Mouse (Mus musculus) CH12.LX (cell line): ENCODE measurements around the gene Chrm3. TPM values are rescaled to one million over a fixed set of nuclear protein-coding genes. Genes with fewer than 3 reads are reported as not detected.

ENCODE experiments used
- DNase-seq: peaks from one replicate; pipeline ENCODE4 v3.0.0-alpha.2; 2013; ENCODE audit errors: extremely low read depth
- H3K27ac ChIP-seq: 2 replicates; pipeline ENCODE4 v1.5.1; 2012; ENCODE audit warnings: low read depth, mild to moderate bottlenecking, control low read depth, moderate library complexity; ENCODE audit not compliant: insufficient read depth
- H3K27me3 ChIP-seq: replicated peaks from 2 replicates; pipeline ENCODE3; 2012; ENCODE audit warnings: inconsistent platforms
- H3K36me3 ChIP-seq, 2 experiments: replicated peaks in 1 of 2; 2 replicates each; pipeline versions ENCODE3 to v1.6.1; 2012; ENCODE audit warnings: inconsistent platforms in 1 of 2, low read length in 1 of 2, mild to moderate bottlenecking in 1 of 2, mixed read lengths in 1 of 2, moderate library complexity in 1 of 2; ENCODE audit not compliant: control insufficient read depth in 1 of 2, insufficient read depth in 1 of 2
- H3K4me1 ChIP-seq, 2 experiments: 2 replicates each; pipeline ENCODE4 v1.6.1; 2012; ENCODE audit warnings: inconsistent platforms in 1 of 2, moderate library complexity in 1 of 2; ENCODE audit not compliant: insufficient read depth in 2 of 2, control insufficient read depth in 1 of 2
- H3K4me2 ChIP-seq: 2 replicates; pipeline ENCODE4 v1.6.1; 2012; ENCODE audit warnings: low read depth, mild to moderate bottlenecking, control low read depth; ENCODE audit not compliant: poor library complexity, insufficient read depth, severe bottlenecking
- H3K4me3 ChIP-seq, 3 experiments: fragments of 150-350 bp in 1 of 3; sonication (generic) in 1 of 3; replicated peaks in 1 of 3; 2 replicates each; pipeline versions ENCODE3 to v1.5.1; 2011 to 2012; ENCODE audit warnings: low read depth in 2 of 3, low read length in 2 of 3, mild to moderate bottlenecking in 2 of 3, moderate library complexity in 2 of 3, control low read depth in 1 of 3, improper control_type of control experiment in 1 of 3, inconsistent platforms in 1 of 3, mixed read lengths in 1 of 3; ENCODE audit not compliant: poor library complexity in 1 of 3
- H3K79me2 ChIP-seq: replicated peaks from 2 replicates; pipeline ENCODE4 v1.6.1; 2012; ENCODE audit warnings: mild to moderate bottlenecking, moderate library complexity; ENCODE audit not compliant: control insufficient read depth, poor library complexity, insufficient read depth, severe bottlenecking; ENCODE audit errors: extremely low read depth
- H3K9ac ChIP-seq: 2 replicates; pipeline ENCODE4 v1.6.1; 2012; ENCODE audit warnings: low read depth, mild to moderate bottlenecking, control low read depth, moderate library complexity; ENCODE audit not compliant: insufficient read depth
- H3K9me3 ChIP-seq: replicated peaks from 2 replicates; pipeline ENCODE3; 2012; ENCODE audit warnings: low read length, inconsistent platforms, mixed read lengths
- BHLHE40 ChIP-seq: IDR thresholded peaks from 2 replicates; pipeline ENCODE4 v1.6.1; 2011; ENCODE audit warnings: mild to moderate bottlenecking, low read depth, low read length, improper control_type of control experiment
- CHD1 ChIP-seq: IDR thresholded peaks from 2 replicates; pipeline ENCODE4 v1.6.1; 2012; ENCODE audit warnings: low read depth, low read length, improper control_type of control experiment, inconsistent platforms
- CHD2 ChIP-seq: IDR thresholded peaks from 2 replicates; pipeline ENCODE4 v1.6.1; 2011; ENCODE audit warnings: low read length, improper control_type of control experiment
- CTCF ChIP-seq, 2 experiments: IDR thresholded peaks in 1 of 2; conservative IDR thresholded peaks in 1 of 2; 2 replicates each; pipeline ENCODE4 v1.5.1; 2011 to 2012; ENCODE audit warnings: low read depth in 2 of 2, low read length in 2 of 2, improper control_type of control experiment in 1 of 2, inconsistent platforms in 1 of 2, mild to moderate bottlenecking in 1 of 2, moderate library complexity in 1 of 2
- E2F4 ChIP-seq: IDR thresholded peaks from 2 replicates; pipeline ENCODE4 v1.6.1; 2011; ENCODE audit warnings: low read depth, low read length, improper control_type of control experiment; ENCODE audit not compliant: insufficient replicate concordance
- ELF1 ChIP-seq: IDR thresholded peaks from 2 replicates; pipeline ENCODE4 v1.6.1; 2014; ENCODE audit warnings: low read depth, mild to moderate bottlenecking, inconsistent platforms, low read length, improper control_type of control experiment
- EP300 ChIP-seq: IDR thresholded peaks from 2 replicates; pipeline ENCODE4 v1.6.1; 2011; ENCODE audit warnings: low read length, improper control_type of control experiment
- ETS1 ChIP-seq: conservative IDR thresholded peaks from 2 replicates; pipeline ENCODE4 v1.6.1; 2012; ENCODE audit warnings: low read depth, mild to moderate bottlenecking, inconsistent platforms, low read length, improper control_type of control experiment, moderate library complexity
- GABPA ChIP-seq: IDR thresholded peaks from 2 replicates; pipeline ENCODE4 v1.6.1; 2012; ENCODE audit warnings: low read depth, low read length, improper control_type of control experiment, inconsistent platforms; ENCODE audit not compliant: insufficient replicate concordance
- HCFC1 ChIP-seq: IDR thresholded peaks from 2 replicates; pipeline ENCODE4 v1.6.1; 2012; ENCODE audit warnings: low read depth, mild to moderate bottlenecking, inconsistent platforms, low read length, improper control_type of control experiment
- IRF4 ChIP-seq: IDR thresholded peaks from 2 replicates; pipeline ENCODE4 v1.6.1; 2014; ENCODE audit warnings: low read depth, mild to moderate bottlenecking, inconsistent platforms, low read length, improper control_type of control experiment
- JUN ChIP-seq: IDR thresholded peaks from 2 replicates; pipeline ENCODE4 v1.6.1; 2011; ENCODE audit warnings: low read depth, mild to moderate bottlenecking, low read length, improper control_type of control experiment, moderate library complexity; ENCODE audit not compliant: insufficient read depth
- JUND ChIP-seq: conservative IDR thresholded peaks from 2 replicates; pipeline ENCODE4 v1.6.1; 2011; ENCODE audit warnings: low read depth, low read length, improper control_type of control experiment
- KAT2A ChIP-seq: IDR thresholded peaks from 2 replicates; pipeline ENCODE4 v1.6.1; 2012; ENCODE audit warnings: low read length, improper control_type of control experiment, inconsistent platforms; ENCODE audit not compliant: insufficient replicate concordance
- MAFK ChIP-seq: IDR thresholded peaks from 2 replicates; pipeline ENCODE4 v1.6.1; 2011; ENCODE audit warnings: low read length, improper control_type of control experiment; ENCODE audit not compliant: insufficient replicate concordance
- MAX ChIP-seq: IDR thresholded peaks from 2 replicates; pipeline ENCODE4 v1.6.1; 2011; ENCODE audit warnings: low read length, improper control_type of control experiment
- MAZ ChIP-seq: IDR thresholded peaks from 2 replicates; pipeline ENCODE4 v1.6.1; 2012; ENCODE audit warnings: low read depth, mild to moderate bottlenecking, inconsistent platforms, low read length, improper control_type of control experiment, moderate library complexity
- MEF2A ChIP-seq: IDR thresholded peaks from 2 replicates; pipeline ENCODE4 v1.6.1; 2014; ENCODE audit warnings: low read depth, mild to moderate bottlenecking, inconsistent platforms, low read length, improper control_type of control experiment, borderline replicate concordance
- MXI1 ChIP-seq: IDR thresholded peaks from 2 replicates; pipeline ENCODE4 v1.6.1; 2011; ENCODE audit warnings: mild to moderate bottlenecking, low read depth, low read length, improper control_type of control experiment
- MYC ChIP-seq: IDR thresholded peaks from 2 replicates; pipeline ENCODE4 v1.6.1; 2011; ENCODE audit warnings: low read depth, mild to moderate bottlenecking, improper control_type of control experiment, low read length
- NELFE ChIP-seq: IDR thresholded peaks from 2 replicates; pipeline ENCODE4 v1.6.1; 2011; ENCODE audit warnings: low read depth, low read length, improper control_type of control experiment
- NRF1 ChIP-seq: IDR thresholded peaks from 2 replicates; pipeline ENCODE4 v1.6.1; 2014; ENCODE audit warnings: low read depth, mild to moderate bottlenecking, inconsistent platforms, low read length, improper control_type of control experiment, moderate library complexity
- PAX5 ChIP-seq: IDR thresholded peaks from 2 replicates; pipeline ENCODE4 v1.6.1; 2012; ENCODE audit warnings: low read length, inconsistent platforms, mixed read lengths
- POLR2A ChIP-seq: IDR thresholded peaks from 2 replicates; pipeline ENCODE4 v1.6.1; 2011; ENCODE audit warnings: low read depth, mild to moderate bottlenecking, improper control_type of control experiment, low read length
- POLR2AphosphoS2 ChIP-seq: IDR thresholded peaks from 2 replicates; pipeline ENCODE4 v1.6.1; 2011; ENCODE audit warnings: low read depth, low read length, improper control_type of control experiment
- RAD21 ChIP-seq: IDR thresholded peaks from 2 replicates; pipeline ENCODE4 v1.6.1; 2011; ENCODE audit warnings: low read depth, mild to moderate bottlenecking, low read length, improper control_type of control experiment, moderate library complexity
- RCOR1 ChIP-seq: conservative IDR thresholded peaks from 2 replicates; pipeline ENCODE4 v1.6.1; 2012; ENCODE audit warnings: low read depth, mild to moderate bottlenecking, inconsistent platforms, low read length, improper control_type of control experiment
- SIN3A ChIP-seq: IDR thresholded peaks from 2 replicates; pipeline ENCODE4 v1.6.1; 2012; ENCODE audit warnings: low read length, improper control_type of control experiment, inconsistent platforms
- SMC3 ChIP-seq: IDR thresholded peaks from 2 replicates; pipeline ENCODE4 v1.6.1; 2011; ENCODE audit warnings: low read depth, low read length, improper control_type of control experiment
- TBP ChIP-seq: conservative IDR thresholded peaks from 2 replicates; pipeline ENCODE4 v1.6.1; 2011; ENCODE audit warnings: low read depth, low read length, improper control_type of control experiment
- TCF12 ChIP-seq: IDR thresholded peaks from 2 replicates; pipeline ENCODE4 v1.6.1; 2014; ENCODE audit warnings: low read depth, mild to moderate bottlenecking, inconsistent platforms, low read length, improper control_type of control experiment
- UBTF ChIP-seq: IDR thresholded peaks from 2 replicates; pipeline ENCODE4 v1.6.1; 2012; ENCODE audit warnings: low read depth, mild to moderate bottlenecking, inconsistent platforms, low read length, improper control_type of control experiment, moderate library complexity
- USF1 ChIP-seq: IDR thresholded peaks from 2 replicates; pipeline ENCODE4 v1.6.1; 2014; ENCODE audit warnings: low read depth, mild to moderate bottlenecking, inconsistent platforms, low read length, improper control_type of control experiment
- USF2 ChIP-seq: conservative IDR thresholded peaks from 2 replicates; pipeline ENCODE4 v1.6.1; 2011; ENCODE audit warnings: low read depth, low read length, improper control_type of control experiment
- ZC3H11A ChIP-seq: IDR thresholded peaks from 2 replicates; pipeline ENCODE4 v1.6.1; 2012; ENCODE audit warnings: low read depth, mild to moderate bottlenecking, inconsistent platforms, low read length, improper control_type of control experiment
- ZKSCAN1 ChIP-seq: IDR thresholded peaks from 2 replicates; pipeline ENCODE4 v1.6.1; 2012; ENCODE audit warnings: low read depth, inconsistent platforms, low read length, improper control_type of control experiment, borderline replicate concordance
- ZMIZ1 ChIP-seq: IDR thresholded peaks from 2 replicates; pipeline ENCODE4 v1.6.1; 2012; ENCODE audit warnings: low read depth, mild to moderate bottlenecking, inconsistent platforms, low read length, improper control_type of control experiment
- ZNF384 ChIP-seq: IDR thresholded peaks from 2 replicates; pipeline ENCODE4 v1.6.1; 2012; ENCODE audit warnings: low read depth, low read length, improper control_type of control experiment, inconsistent platforms
- dilution Hi-C: fragments of 300-500 bp; cut with MboI; formaldehyde crosslinking; loops from 2 replicates; pipeline ENCODE4 v1.14.3; 2020; ENCODE audit warnings: low sequenced_read_pairs; ENCODE audit not compliant: extremely low pct_unique_long_range_greater_than_20kb, extremely low pct_ligation_motif_present
- in situ Hi-C: fragments of 300-500 bp; cut with MboI; formaldehyde crosslinking; loops from 3 replicates; pipeline ENCODE4 v1.14.3; 2019; ENCODE audit warnings: low sequenced_read_pairs, low pct_ligation_motif_present, low pct_unique_long_range_greater_than_20kb, mixed read lengths
- polyA plus RNA-seq: library from polyadenylated mRNA; unstranded; fragments of >175 nt; gene quantifications from 2 replicates; pipeline ENCODE4 v1.2.1, GENCODE M21; 2012; ENCODE audit warnings: low read depth; ENCODE audit not compliant: insufficient read length
- total RNA-seq, 2 experiments: library from RNA; depleted of rRNA; stranded (reverse); fragments of 300-350 nt in 1 of 2; fragments of >200 nt in 1 of 2; gene quantifications; 2 replicates each; pipeline ENCODE4 v1.2.3; 2012 to 2014

Chrm3 gene
- total and polyA plus RNA-seq, 3 experiments = not detected

GRCm38 (mm10) chr13:9846543-9847434 is 513.9 kb downstream of the Chrm3 start:
- Histone ChIP-seq H3K4me2 (no peak overlapping the region), H3K36me3 (no peaks in the 10 kb centered on the region), H3K4me1 (peaks cover 0 to 3% of the 10 kb centered on the region in 2 experiments; a peak in 1 of 4 replicates), H3K27ac (no peak overlapping the region), H3K9me3 (no peaks in the 10 kb centered on the region), H3K9ac (no peak overlapping the region), H3K4me3 (no peak overlapping the region), H3K79me2 (no peaks in the 10 kb centered on the region), H3K27me3 (no peaks in the 10 kb centered on the region)
- peak; percentile 41 for DNase-seq
- in situ Hi-C loops = loop anchor here (10.0 kb wide), 1 partner anchor 652 kb away; no protein-coding TSS in a partner anchor
- no peak for TF ChIP-seq HCFC1
- TF ChIP-seq RCOR1 = no peak
- TF ChIP-seq TCF12 = no peak
- TF ChIP-seq UBTF = no peak
- TF ChIP-seq USF1 = no peak
- no peak for TF ChIP-seq EP300
- no peak for TF ChIP-seq GABPA
- TF ChIP-seq JUND = no peak
- peak; percentile 99 to 100 for TF ChIP-seq CTCF (conservative IDR thresholded peaks at IDR 0.05 in 1 of 2, IDR thresholded peaks at IDR 0.05 in 1 of 2; ENCODE audit: low read depth in 2 of 2, low read length in 2 of 2)
- peak; percentile 64; the same call in 1 of the 2 replicates for TF ChIP-seq MYC
- no peak; the same call in 1 of the 2 replicates for TF ChIP-seq MAX
- TF ChIP-seq SIN3A = 0 out of 2 replicates have a peak, but pooled peaks have one; percentile 38
- no peak for TF ChIP-seq ETS1
- 0 out of 2 replicates have a peak, but pooled peaks have one; percentile 6 for TF ChIP-seq NRF1
- TF ChIP-seq PAX5 = no peak
- no peak for TF ChIP-seq ZMIZ1
- no peak for TF ChIP-seq JUN
- TF ChIP-seq IRF4 = no peak; the same call in 1 of the 2 replicates
- TF ChIP-seq KAT2A = no peak
- TF ChIP-seq ELF1 = no peak
- TF ChIP-seq CHD1 = no peak
- no peak for TF ChIP-seq USF2
- 0 out of 2 replicates have a peak, but pooled peaks have one; percentile 13 for TF ChIP-seq NELFE
- peak; percentile 83 for TF ChIP-seq ZC3H11A
- TF ChIP-seq E2F4 = no peak
- no peak for TF ChIP-seq MEF2A
- TF ChIP-seq ZKSCAN1 = no peak
- peak; percentile 100 for TF ChIP-seq RAD21
- TF ChIP-seq SMC3 = peak; percentile 96
- TF ChIP-seq POLR2AphosphoS2 = no peak
- no peak for TF ChIP-seq POLR2A
- no peak for TF ChIP-seq MAFK
- TF ChIP-seq TBP = no peak
- no peak for TF ChIP-seq ZNF384
- no peak for TF ChIP-seq BHLHE40
- no peak for TF ChIP-seq MAZ
- no peak for TF ChIP-seq CHD2
- no peak for TF ChIP-seq MXI1
- dilution Hi-C loops = no loop called here
